Mouse (Mus musculus) natural killer cell, adult 2 months (primary cell): ENCODE data around the gene Hint2.

Experiments
- DNase-seq, 2 experiments: peaks; one replicate each; pipeline ENCODE4 v3.0.0; 2022; ENCODE audit warnings: low spot score in 2 of 2

The Hint2 gene

GRCm38 (mm10) chr4:43656339-43657109, at the start of gene Hint2:
Gene Hint2, minus strand, starts transcription at chr4:43656466.
- peak; percentile 93 to 94 for DNase-seq

GRCm38 (mm10) chr4:43705991-43706390, 49.7 kb upstream of the Hint2 start:
- DNase-seq: no peak

- no peak for DNase-seq
These were observed 47.6 kb upstream of the Hint2 start for GRCm38 (mm10) chr4:43703851-43704250.

- no peak for DNase-seq
These were observed 47.2 kb upstream of the Hint2 start for GRCm38 (mm10) chr4:43703439-43703838.

GRCm38 (mm10) chr4:43700707-43701106, 44.4 kb upstream of the Hint2 start, which contains the start of gene Olfr70:
Gene Olfr70, minus strand, starts transcription at chr4:43700807.
- no peak for DNase-seq

- no peak for DNase-seq
These were observed 40.3 kb upstream of the Hint2 start for GRCm38 (mm10) chr4:43696561-43696960.

GRCm38 (mm10) chr4:43695249-43695671, 39.0 kb upstream of the Hint2 start:
- DNase-seq: no peak

- DNase-seq: no peak
These were observed 38.4 kb upstream of the Hint2 start for GRCm38 (mm10) chr4:43694439-43695248.

- DNase-seq: peak; percentile 58 to 76
These were observed 37.6 kb upstream of the Hint2 start for GRCm38 (mm10) chr4:43693806-43694241.

GRCm38 (mm10) chr4:43691026-43691425, 34.8 kb upstream of the Hint2 start:
- DNase-seq: no peak

- no peak for DNase-seq
These were observed 33.8 kb upstream of the Hint2 start for GRCm38 (mm10) chr4:43690021-43690420.

- no peak for DNase-seq
These were observed 23.3 kb upstream of the Hint2 start for GRCm38 (mm10) chr4:43679416-43680043.

GRCm38 (mm10) chr4:43678541-43678940, 22.3 kb upstream of the Hint2 start:
- no peak for DNase-seq

GRCm38 (mm10) chr4:43675608-43676007, 19.3 kb upstream of the Hint2 start:
- no peak for DNase-seq

- DNase-seq: no peak
These were observed 18.7 kb upstream of the Hint2 start for GRCm38 (mm10) chr4:43674974-43675373.

- no peak for DNase-seq
These were observed 17.4 kb upstream of the Hint2 start for GRCm38 (mm10) chr4:43673703-43674102.

GRCm38 (mm10) chr4:43672070-43672469, 15.8 kb upstream of the Hint2 start:
- DNase-seq: peak; percentile 75 to 82

GRCm38 (mm10) chr4:43669428-43669794, 13.1 kb upstream of the Hint2 start:
- no peak for DNase-seq

GRCm38 (mm10) chr4:43668782-43669427, 12.6 kb upstream of the Hint2 start, which contains the start of the genes Tmem8b and Fam221b:
Gene Tmem8b, plus strand, starts transcription at chr4:43668971.
Gene Fam221b, minus strand, starts transcription at chr4:43669145.
- peak; percentile 77 to 81 for DNase-seq

GRCm38 (mm10) chr4:43666412-43666811, 10.1 kb upstream of the Hint2 start:
- DNase-seq: no peak

- DNase-seq: no peak
These were observed 880 bp upstream of the Hint2 start for GRCm38 (mm10) chr4:43657146-43657545.
